Mouse (Mus musculus): ENCODE measurements around the gene Casp12. TPM values are rescaled to one million over a fixed set of nuclear protein-coding genes. Genes with fewer than 3 reads are reported as not detected.

Casp12 gene
- polyA plus RNA-seq (2016; fragmentation: Nextera tagmentation; extraction: Ambion mirVana) = 0.11 TPM in 1 of 2 replicates, not detected in the other

- H3K4me2 ChIP-seq = no peak within 1 kb of the TSS
- no peaks in the 10 kb centered on the region for H3K9me3 ChIP-seq (replicated peaks)
- H3K4me1 ChIP-seq = no peaks in the 10 kb centered on the region
- no peak within 1 kb of the TSS for H3K9ac ChIP-seq
- H3K36me3 ChIP-seq = no peaks in the 10 kb centered on the region
- ATAC-seq = no peak
- H3K27ac ChIP-seq = no peak within 1 kb of the TSS
- 55% methylated on average over 4 of the region's 4 CpGs for WGBS (ENCODE audit: insufficient replicate concordance)
- H3K4me3 ChIP-seq = no peak within 1 kb of the TSS
- no peaks in the 10 kb centered on the region for H3K27me3 ChIP-seq (replicated peaks)
These were observed at the start of gene Casp12 for GRCm38 (mm10) chr9:5345291-5345898. Gene Casp12, plus strand, starts transcription at chr9:5345430.

DNA sequence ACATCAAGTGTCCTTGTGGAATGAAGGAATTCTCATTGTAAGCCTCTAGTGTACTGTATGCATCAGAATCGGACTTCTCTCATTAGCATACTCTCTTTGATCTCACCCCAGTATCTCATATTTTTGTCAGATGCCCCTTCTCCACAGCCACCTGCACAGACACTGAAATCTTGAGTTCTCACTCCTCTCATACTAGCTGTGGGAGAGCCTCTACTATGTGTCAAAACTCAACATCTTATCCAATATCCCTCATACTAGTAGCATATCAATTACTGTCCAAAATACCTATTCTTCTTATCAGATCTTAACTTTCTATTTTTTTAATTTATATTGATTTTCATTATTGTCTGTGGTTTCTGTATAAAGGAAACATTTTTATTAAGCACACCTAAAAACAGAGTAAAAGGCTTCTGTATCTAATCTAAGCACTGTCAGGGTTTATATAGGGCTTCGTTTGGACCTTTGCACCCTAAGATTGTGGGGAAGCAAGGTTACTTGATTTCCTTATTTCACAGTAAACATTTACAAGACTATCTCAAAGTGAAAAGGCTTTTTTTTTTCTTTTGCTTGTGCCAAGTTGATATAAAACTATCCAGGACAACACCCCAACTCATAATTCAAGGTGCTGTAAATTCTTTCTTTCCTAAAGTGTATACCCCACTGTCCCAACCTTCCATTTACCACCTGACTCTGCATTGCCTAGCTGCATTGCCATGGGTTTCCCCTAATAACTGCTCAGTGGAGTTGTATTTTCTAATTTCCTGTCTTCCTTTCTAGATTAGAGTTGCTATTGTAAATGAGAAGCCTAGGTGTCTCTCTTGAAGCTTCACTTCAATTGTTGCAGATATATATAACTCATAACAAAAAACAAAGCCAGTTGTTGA lies 48.6 kb upstream of the Casp12 start:
- no peak overlapping the region for H3K9ac ChIP-seq
- 54% methylated on average over 2 of the region's 2 CpGs for WGBS (ENCODE audit: insufficient replicate concordance)
- no peak overlapping the region for H3K27ac ChIP-seq
- H3K4me3 ChIP-seq = no peak overlapping the region
- no peak for ATAC-seq
- H3K9me3 ChIP-seq (replicated peaks) = no peaks in the 10 kb centered on the region
- H3K4me1 ChIP-seq = no peaks in the 10 kb centered on the region
- no peaks in the 10 kb centered on the region for H3K27me3 ChIP-seq (replicated peaks)
- H3K4me2 ChIP-seq = no peak overlapping the region
- no peaks in the 10 kb centered on the region for H3K36me3 ChIP-seq

DNA sequence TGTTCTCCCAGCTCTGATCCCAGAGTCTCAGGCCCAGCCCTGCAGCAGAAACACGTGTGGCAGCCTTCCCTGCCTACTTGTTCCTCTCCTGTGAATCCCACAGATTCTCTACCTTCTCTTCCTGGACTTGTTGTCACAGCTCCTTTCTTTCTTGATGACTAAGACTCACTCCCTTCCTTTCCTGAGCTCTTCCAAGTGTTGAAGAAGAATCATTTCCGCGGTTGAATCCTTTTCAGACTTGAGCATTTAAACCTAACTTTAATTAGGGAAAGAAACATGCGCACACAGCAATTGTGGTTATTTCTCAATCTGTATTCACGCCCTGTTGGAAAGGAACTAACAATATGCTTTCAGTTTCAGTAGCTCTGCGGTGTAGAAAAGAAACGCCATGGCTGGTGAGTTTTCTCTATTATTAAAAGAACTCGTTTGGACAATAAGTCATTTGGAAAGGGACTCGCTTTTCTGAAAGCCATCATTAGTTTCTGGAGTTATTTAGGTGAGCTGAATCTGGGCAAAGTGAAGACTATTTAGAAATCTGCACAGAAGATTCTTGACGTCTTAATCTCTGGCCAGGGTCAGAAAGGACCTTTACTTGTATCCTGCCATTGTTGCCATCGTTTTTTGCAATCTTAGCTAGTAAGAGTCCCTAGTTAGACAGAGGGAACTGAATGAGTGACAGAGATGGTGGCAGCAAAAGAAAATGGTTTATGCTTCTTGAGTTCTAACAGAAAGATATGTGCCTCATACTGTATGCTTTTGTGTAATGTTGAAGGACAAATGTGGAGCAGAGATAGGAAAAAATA lies 46.7 kb upstream of the Casp12 start, which contains the start of gene Casp1:
TSS of gene Casp1 (plus strand) at position 189 of the 803 bp plus-strand sequence.
- no peaks in the 10 kb centered on the region for H3K36me3 ChIP-seq
- no peak within 1 kb of the TSS for H3K27ac ChIP-seq
- no peak for ATAC-seq
- H3K4me3 ChIP-seq = no peak within 1 kb of the TSS
- no peaks in the 10 kb centered on the region for H3K9me3 ChIP-seq (replicated peaks)
- no peak within 1 kb of the TSS for H3K9ac ChIP-seq
- no peaks in the 10 kb centered on the region for H3K27me3 ChIP-seq (replicated peaks)
- WGBS (ENCODE audit: insufficient replicate concordance) = 63% methylated on average over 11 of the region's 11 CpGs
- no peaks in the 10 kb centered on the region for H3K4me1 ChIP-seq
- H3K4me2 ChIP-seq = no peak within 1 kb of the TSS

DNA sequence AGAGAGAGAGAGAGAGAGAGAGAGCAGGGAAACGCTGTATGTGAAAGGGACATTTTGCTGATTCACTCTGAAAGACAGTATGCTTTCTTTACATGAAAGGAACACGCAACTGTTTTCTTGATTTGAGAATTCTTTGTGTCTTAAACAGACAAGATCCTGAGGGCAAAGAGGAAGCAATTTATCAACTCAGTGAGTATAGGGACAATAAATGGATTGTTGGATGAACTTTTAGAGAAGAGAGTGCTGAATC lies 46.2 kb upstream of the Casp12 start:
- Histone ChIP-seq H3K4me1 (no peaks in the 10 kb centered on the region), H3K4me3 (no peak overlapping the region), H3K27ac (no peak overlapping the region), H3K9ac (no peak overlapping the region), H3K4me2 (no peak overlapping the region), H3K27me3 (replicated peaks) (no peaks in the 10 kb centered on the region), H3K9me3 (replicated peaks) (no peaks in the 10 kb centered on the region), H3K36me3 (no peaks in the 10 kb centered on the region)
- ATAC-seq = no peak
- WGBS (ENCODE audit: insufficient replicate concordance) = 71% methylated on average over 2 of the region's 2 CpGs

DNA sequence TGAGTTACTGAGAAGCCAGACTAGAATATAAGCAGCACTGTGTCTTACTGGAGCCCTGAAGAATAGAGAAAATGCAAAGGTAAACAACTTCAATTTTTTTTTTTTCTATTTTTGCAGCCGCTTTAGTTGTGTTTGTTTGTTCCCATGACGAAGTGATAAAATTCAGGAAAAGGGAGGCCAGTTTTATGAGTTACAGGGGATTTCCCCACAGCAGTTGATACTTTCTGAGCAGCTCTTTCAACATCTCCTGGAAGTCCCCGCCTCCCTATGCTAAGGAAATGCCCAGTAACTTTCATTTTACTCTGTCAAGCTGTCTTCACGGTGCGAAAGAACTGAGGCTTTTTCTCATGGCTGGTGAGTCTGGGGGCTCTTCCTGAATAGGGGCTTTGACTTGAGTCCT lies 36.7 kb upstream of the Casp12 start, which contains the start of gene Casp4:
TSS of gene Casp4 (plus strand) at position 268 of the 400 bp plus-strand sequence.
- Histone ChIP-seq H3K27ac (no peak within 1 kb of the TSS), H3K27me3 (replicated peaks) (no peaks in the 10 kb centered on the region), H3K4me1 (no peaks in the 10 kb centered on the region), H3K4me3 (no peak within 1 kb of the TSS; the same call in 1 of the 2 replicates), H3K4me2 (0 out of 2 replicates have a peak within 1 kb of the TSS, but pooled peaks have one; percentile 8), H3K9ac (no peak within 1 kb of the TSS), H3K9me3 (replicated peaks) (no peaks in the 10 kb centered on the region), H3K36me3 (no peaks in the 10 kb centered on the region)
- no peak for ATAC-seq
- 42% methylated on average over 5 of the region's 5 CpGs for WGBS (ENCODE audit: insufficient replicate concordance)

DNA sequence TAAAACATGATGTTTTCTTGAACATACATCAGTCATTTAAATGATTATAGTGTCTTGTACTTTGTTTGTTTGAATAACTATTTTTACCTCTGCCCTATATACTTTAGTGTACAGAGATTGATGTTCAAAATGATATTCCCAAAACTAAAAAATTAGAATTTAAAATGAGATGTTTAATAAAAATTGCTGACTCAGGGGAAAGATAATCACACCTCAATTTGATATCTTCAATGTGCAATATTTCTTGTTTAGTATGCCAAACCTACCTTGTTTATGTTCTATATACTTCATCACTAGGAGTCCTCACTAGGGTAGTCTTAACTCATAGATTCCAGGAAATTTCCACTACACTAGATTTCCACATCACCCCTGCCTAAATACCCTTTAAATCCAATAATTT lies 35.1 kb upstream of the Casp12 start:
- no peak overlapping the region for H3K4me3 ChIP-seq
- ATAC-seq = no peak
- no peaks in the 10 kb centered on the region for H3K9me3 ChIP-seq (replicated peaks)
- no peak overlapping the region for H3K4me2 ChIP-seq
- H3K4me1 ChIP-seq = no peaks in the 10 kb centered on the region
- H3K9ac ChIP-seq = no peak overlapping the region
- H3K27me3 ChIP-seq (replicated peaks) = no peaks in the 10 kb centered on the region
- H3K36me3 ChIP-seq = no peaks in the 10 kb centered on the region
- no peak overlapping the region for H3K27ac ChIP-seq

- H3K9me3 ChIP-seq (replicated peaks) = no peaks in the 10 kb centered on the region
- no peak overlapping the region for H3K27ac ChIP-seq
- H3K27me3 ChIP-seq (replicated peaks) = no peaks in the 10 kb centered on the region
- 61% methylated on average over 4 of the region's 4 CpGs for WGBS (ENCODE audit: insufficient replicate concordance)
- no peak overlapping the region for H3K4me2 ChIP-seq
- no peak for ATAC-seq
- no peak overlapping the region for H3K9ac ChIP-seq
- H3K4me3 ChIP-seq = no peak overlapping the region
- no peaks in the 10 kb centered on the region for H3K4me1 ChIP-seq
- no peaks in the 10 kb centered on the region for H3K36me3 ChIP-seq
These were observed 33.8 kb upstream of the Casp12 start for GRCm38 (mm10) chr9:5311435-5311834.

GRCm38 (mm10) chr9:5328204-5328603 lies 17.0 kb upstream of the Casp12 start:
- WGBS (ENCODE audit: insufficient replicate concordance) = 44% methylated on average over 3 of the region's 3 CpGs
- ATAC-seq = no peak
- Histone ChIP-seq H3K36me3 (no peaks in the 10 kb centered on the region), H3K9ac (no peak overlapping the region), H3K27me3 (replicated peaks) (no peaks in the 10 kb centered on the region), H3K9me3 (replicated peaks) (no peaks in the 10 kb centered on the region), H3K27ac (no peak overlapping the region), H3K4me1 (no peaks in the 10 kb centered on the region), H3K4me3 (no peak overlapping the region), H3K4me2 (no peak overlapping the region)

- Histone ChIP-seq H3K36me3 (no peaks in the 10 kb centered on the region), H3K4me1 (no peaks in the 10 kb centered on the region)
- ATAC-seq = no peak
These were observed 12.8 kb upstream of the Casp12 start for GRCm38 (mm10) chr9:5332441-5332840.

GRCm38 (mm10) chr9:5333422-5333821 lies 11.8 kb upstream of the Casp12 start:
- whole genome bisulfite sequencing (ENCODE audit: insufficient replicate concordance) = 77% methylated on average over 1 of the region's 1 CpGs
- no peak for ATAC-seq

More at GRCm38 (mm10) chr9:5332441-5332840, 12.8 kb upstream of the Casp12 start:
- no peak overlapping the region for H3K27ac ChIP-seq
- no peaks in the 10 kb centered on the region for H3K27me3 ChIP-seq (replicated peaks)
- H3K4me3 ChIP-seq = no peak overlapping the region
- no peaks in the 10 kb centered on the region for H3K9me3 ChIP-seq (replicated peaks)
- H3K4me2 ChIP-seq = no peak overlapping the region
- H3K9ac ChIP-seq = no peak overlapping the region

DNA sequence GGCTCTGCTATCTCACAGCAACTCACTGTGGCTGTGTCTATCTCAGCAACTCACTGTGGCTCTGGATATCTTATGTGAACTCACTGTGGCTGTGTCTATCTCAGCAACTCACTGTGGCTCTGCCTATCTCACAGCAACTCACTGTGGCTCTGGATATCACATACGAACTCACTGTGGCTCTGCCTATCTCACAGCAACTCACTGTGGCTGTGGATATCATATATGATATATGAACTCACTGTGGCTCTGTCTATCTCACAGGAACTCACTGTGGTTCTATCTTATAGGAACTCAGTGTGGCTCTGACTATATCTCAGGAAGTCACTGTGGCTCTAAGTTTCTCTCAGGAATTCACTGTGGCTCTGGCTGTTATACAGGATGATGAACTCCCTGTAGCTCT lies 2.1 kb upstream of the Casp12 start:
- Histone ChIP-seq H3K9me3 (replicated peaks) (no peaks in the 10 kb centered on the region), H3K36me3 (no peaks in the 10 kb centered on the region), H3K27me3 (replicated peaks) (no peaks in the 10 kb centered on the region), H3K4me2 (no peak overlapping the region), H3K4me1 (no peaks in the 10 kb centered on the region), H3K4me3 (no peak overlapping the region), H3K27ac (no peak overlapping the region), H3K9ac (no peak overlapping the region)
- WGBS (ENCODE audit: insufficient replicate concordance) = 29% methylated on average over 1 of the region's 1 CpGs
- 0 out of 2 replicates have a peak, but pooled peaks have one; percentile 24 for ATAC-seq

More at GRCm38 (mm10) chr9:5333422-5333821, 11.8 kb upstream of the Casp12 start:
- no peak overlapping the region for H3K4me3 ChIP-seq
- H3K36me3 ChIP-seq = no peaks in the 10 kb centered on the region
- no peak overlapping the region for H3K4me2 ChIP-seq
- no peaks in the 10 kb centered on the region for H3K27me3 ChIP-seq (replicated peaks)
- no peak overlapping the region for H3K27ac ChIP-seq
- no peak overlapping the region for H3K9ac ChIP-seq
- H3K4me1 ChIP-seq = no peaks in the 10 kb centered on the region
- no peaks in the 10 kb centered on the region for H3K9me3 ChIP-seq (replicated peaks)

GRCm38 (mm10) chr9:5344090-5344489 lies 1.1 kb upstream of the Casp12 start:
- Histone ChIP-seq H3K9me3 (replicated peaks) (no peaks in the 10 kb centered on the region), H3K4me1 (no peaks in the 10 kb centered on the region), H3K27me3 (replicated peaks) (no peaks in the 10 kb centered on the region), H3K9ac (no peak overlapping the region), H3K4me3 (no peak overlapping the region), H3K4me2 (no peak overlapping the region), H3K36me3 (no peaks in the 10 kb centered on the region), H3K27ac (no peak overlapping the region)
- WGBS (ENCODE audit: insufficient replicate concordance) = 71% methylated on average over 4 of the region's 4 CpGs
- ATAC-seq = no peak

Measured in liver, embryonic 12.5 days (tissue).